In the genomic region with DNA sequence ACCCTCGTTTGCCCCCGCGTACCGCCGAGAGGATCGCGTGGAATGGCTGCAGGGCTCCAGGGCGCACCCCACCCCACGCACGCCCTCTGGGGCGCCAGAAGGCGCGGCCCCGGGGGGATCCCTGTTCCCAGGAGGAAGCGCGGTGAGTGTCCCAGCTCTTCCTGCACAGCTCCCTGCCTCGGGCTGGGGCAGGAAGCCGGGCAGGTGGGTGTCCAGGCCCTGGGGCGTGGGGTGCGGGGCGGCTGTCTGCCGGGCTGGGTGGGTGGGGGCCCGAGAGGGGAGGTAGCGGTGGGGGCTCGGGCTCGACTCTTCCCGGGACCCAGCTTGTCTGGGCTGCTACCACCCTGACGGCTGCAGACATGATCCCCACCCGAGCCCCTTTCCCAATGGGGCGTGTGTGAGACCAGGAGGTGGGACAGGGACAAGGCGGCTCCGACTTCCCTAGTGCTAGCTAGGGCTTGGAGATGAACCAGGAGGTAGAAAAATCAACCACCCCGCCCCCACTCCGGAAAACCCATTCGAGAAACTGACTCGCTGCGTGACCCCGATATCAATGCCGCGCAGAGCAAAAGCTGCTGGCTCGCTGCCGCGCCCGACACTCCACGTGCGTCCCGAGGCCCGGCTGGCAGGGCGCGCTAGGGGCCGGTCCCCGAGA, we compare ENCODE assay signal across 8 mouse cellular contexts.
A peak's percentile ranks its signal among the peaks of the same experiment; 100 is the strongest.
DNase-seq lines count a peak whose midpoint lies in the region; ATAC-seq lines count a peak whose summit lies in the region.

No protein-coding gene starts in this region.

- peak; percentile 27 to 33 for DNase-seq in urinary bladder, adult 18-20 months (ENCODE audit: low spot score in 2 of 2)
- DNase-seq in urinary bladder, postnatal 10 days (ENCODE audit: low spot score): no peak
- peak; percentile 36 for DNase-seq in embryo, embryonic 10 days (ENCODE audit: low spot score)
- DNase-seq in heart, adult 18-20 months: peak; percentile 47 to 69
- DNase-seq in retina, embryonic 14.5 days (ENCODE audit: low spot score): peak; percentile 45
- no peak for DNase-seq in adipocyte (ENCODE audit: low spot score)

- H3K4me3 ChIP-seq in intestine, embryonic 16.5 days (ENCODE audit: low read length): peak overlapping the region; percentile 86
- H3K4me3 ChIP-seq in lung, embryonic 16.5 days (ENCODE audit: low read length): peak overlapping the region; percentile 64

- peak overlapping the region; percentile 36; the same call in 1 of the 2 replicates for H3K27ac ChIP-seq in intestine, embryonic 16.5 days (ENCODE audit: low read length)
- H3K27ac ChIP-seq in lung, embryonic 16.5 days (ENCODE audit: low read length): peak overlapping the region; percentile 41; the same call in 1 of the 2 replicates

- ATAC-seq in intestine, embryonic 16.5 days: peak; percentile 75
- peak; percentile 56 for ATAC-seq in lung, embryonic 16.5 days (ENCODE audit: low read depth)

- H3K9me3 ChIP-seq in intestine, embryonic 16.5 days (ENCODE audit: control insufficient read depth, low read length): no peaks in the 10 kb centered on the region
- no peaks in the 10 kb centered on the region for H3K9me3 ChIP-seq in lung, embryonic 16.5 days (ENCODE audit: control insufficient read depth, low read length)

- peak overlapping the region; percentile 98 for H3K4me2 ChIP-seq in intestine, embryonic 16.5 days (ENCODE audit: low read depth, low read length)
- peak overlapping the region; percentile 97 for H3K4me2 ChIP-seq in lung, embryonic 16.5 days (ENCODE audit: low read depth, low read length)

- no peaks in the 10 kb centered on the region for H3K36me3 ChIP-seq in intestine, embryonic 16.5 days (ENCODE audit: control insufficient read depth, insufficient read depth, low read length)
- H3K36me3 ChIP-seq in lung, embryonic 16.5 days (ENCODE audit: control insufficient read depth, insufficient read depth, low read length): no peaks in the 10 kb centered on the region

- peak overlapping the region; percentile 81 for H3K9ac ChIP-seq in intestine, embryonic 16.5 days (ENCODE audit: low read depth, low read length)
- peak overlapping the region; percentile 72 for H3K9ac ChIP-seq in lung, embryonic 16.5 days (ENCODE audit: low read length)

- H3K27me3 ChIP-seq in intestine, embryonic 16.5 days (replicated peaks; ENCODE audit: control insufficient read depth, insufficient read depth, low read length): no peaks in the 10 kb centered on the region
- no peaks in the 10 kb centered on the region; the same call in 1 of the 2 replicates for H3K27me3 ChIP-seq in lung, embryonic 16.5 days (ENCODE audit: control insufficient read depth, insufficient read depth, low read depth, low read length)

- H3K4me1 ChIP-seq in intestine, embryonic 16.5 days (ENCODE audit: control insufficient read depth, insufficient read depth, low read length): peaks cover 13% of the 10 kb centered on the region
- peaks cover 14% of the 10 kb centered on the region for H3K4me1 ChIP-seq in lung, embryonic 16.5 days (replicated peaks; ENCODE audit: control insufficient read depth, insufficient read depth, low read length)

- WGBS in intestine, embryonic 16.5 days: under 1% methylated on average over 48 of the region's 52 CpGs
- under 1% methylated on average over 52 of the region's 52 CpGs for WGBS in lung, embryonic 16.5 days

Comparison
In these comparisons a context has a peak if more than half of its experiments do, and no peak if none do; other contexts are left out.
1. DNase-seq: peak in urinary bladder, adult 18-20 months (2 of 2), embryo, embryonic 10 days (single experiment), heart, adult 18-20 months (2 of 2) and retina, embryonic 14.5 days (single experiment); none in urinary bladder, postnatal 10 days (single experiment) and adipocyte (single experiment).